Mouse (Mus musculus) T-helper 1 cell (primary cell): Measurements from ENCODE around the gene Zfp850.
"Not testable (repeated sequence)": the region's sequence is repeated elsewhere in the genome, so short reads cannot be mapped to it uniquely, and the experiment has no call there.

ENCODE experiments used
- in situ Hi-C: fragments of 300-600 bp; cut with MboI, MseI; formaldehyde crosslinking; loops from one replicate; pipeline ENCODE4 v1.15.1; 2025; ENCODE audit warnings: high pct_unique_total_duplicates

Zfp850 gene

GRCm38 (mm10) chr7:28013549-28014444 is at the start of gene Zfp850:
Gene Zfp850, minus strand, starts transcription at chr7:28014115.
- in situ Hi-C loops: no loop called here

GRCm38 (mm10) chr7:28059972-28060371 is 46.1 kb upstream of the Zfp850 start:
- in situ Hi-C loops: no loop called here

- in situ Hi-C loops: loop anchor here (5.0 kb wide), 1 partner anchor 109 kb away; no protein-coding TSS in a partner anchor
Measured at GRCm38 (mm10) chr7:28053046-28053930, 39.4 kb upstream of the Zfp850 start.

- in situ Hi-C loops: loop anchor here (5.0 kb wide), 1 partner anchor 112 kb away; no protein-coding TSS in a partner anchor
Measured at GRCm38 (mm10) chr7:28050584-28050983, 36.7 kb upstream of the Zfp850 start.

GRCm38 (mm10) chr7:28049476-28050409 is 35.8 kb upstream of the Zfp850 start, which contains the start of gene Psmc4:
Gene Psmc4, minus strand, starts transcription at chr7:28050101.
- in situ Hi-C loops: loop anchor here (5.0 kb wide), 1 partner anchor 113 kb away; no protein-coding TSS in a partner anchor

GRCm38 (mm10) chr7:28044524-28044923 is 30.6 kb upstream of the Zfp850 start:
- in situ Hi-C loops: no loop called here

GRCm38 (mm10) chr7:28014445-28014810 is 513 bp upstream of the Zfp850 start:
- in situ Hi-C loops: no loop called here

- in situ Hi-C loops: no loop called here
Measured at GRCm38 (mm10) chr7:28010271-28010670, 3.6 kb downstream of the Zfp850 start.

- in situ Hi-C loops: no loop called here
Measured at GRCm38 (mm10) chr7:27982197-27982596, 31.7 kb downstream of the Zfp850 start.

- in situ Hi-C loops: no loop called here
Measured at GRCm38 (mm10) chr7:27978683-27979528, 35.0 kb downstream of the Zfp850 start, which contains the start of gene Zfp780b. Gene Zfp780b, minus strand, starts transcription at chr7:27979171.

- in situ Hi-C loops: not testable (repeated sequence)
Measured at GRCm38 (mm10) chr7:27949451-27949850, 64.5 kb downstream of the Zfp850 start.

- in situ Hi-C loops: not testable (repeated sequence)
Measured at GRCm38 (mm10) chr7:27941869-27942268, 72.0 kb downstream of the Zfp850 start.
